ENCODE assay signal across 8 mouse cellular contexts in the genomic region with DNA sequence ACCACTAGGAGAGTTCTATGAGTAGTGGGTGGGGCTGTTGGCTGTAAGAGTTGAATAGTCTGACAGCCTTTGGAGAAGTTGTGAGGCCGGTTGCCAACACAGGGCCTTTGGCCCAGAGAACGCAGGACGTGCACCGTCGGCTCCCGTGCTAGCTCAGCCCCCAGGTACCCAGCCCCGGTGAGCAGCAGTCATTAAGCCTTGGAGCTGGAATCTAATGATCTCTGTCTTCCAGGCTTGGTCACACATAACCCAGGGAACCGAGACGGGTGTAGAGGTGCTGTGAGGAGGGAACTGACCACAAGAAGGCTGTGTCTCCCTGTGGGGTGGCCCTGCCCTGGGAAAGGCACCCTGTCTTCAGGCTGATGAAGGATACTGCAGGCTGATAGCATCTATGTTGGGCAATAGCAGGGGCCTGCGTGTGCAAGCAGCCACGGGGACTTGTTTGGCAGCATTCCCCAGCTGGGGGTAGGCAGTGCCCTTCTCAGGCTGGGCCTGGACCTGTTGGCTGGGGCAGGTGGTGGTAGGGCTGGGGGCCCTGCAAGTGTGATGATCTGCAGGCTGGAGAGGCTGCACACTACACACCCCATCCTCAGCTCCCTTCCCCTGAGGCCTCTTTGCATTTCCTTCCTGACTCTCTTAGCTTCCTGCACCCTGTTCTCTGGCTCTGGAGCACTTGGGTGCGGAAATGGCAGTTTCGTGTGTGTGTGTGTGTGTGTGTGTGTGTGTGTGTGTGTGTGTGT.
DNase-seq lines count a peak whose midpoint lies in the region; ATAC-seq and TF ChIP-seq lines count a peak whose summit lies in the region.

No protein-coding gene starts in this region.

- peak overlapping the region; percentile 70 for H3K27ac ChIP-seq in intestine, embryonic 15.5 days
- no peak overlapping the region for H3K27ac ChIP-seq in forebrain, postnatal 0 days (ENCODE audit: low read depth, low read length)

- 44% methylated on average over 13 of the region's 13 CpGs for WGBS in intestine, embryonic 15.5 days
- WGBS in forebrain, postnatal 0 days: 51% methylated on average over 13 of the region's 13 CpGs

- no peaks in the 10 kb centered on the region for H3K27me3 ChIP-seq in intestine, embryonic 15.5 days (replicated peaks)
- no peaks in the 10 kb centered on the region for H3K27me3 ChIP-seq in forebrain, postnatal 0 days (ENCODE audit: insufficient read depth, low read length)

- H3K4me2 ChIP-seq in intestine, embryonic 15.5 days (replicated peaks): peak overlapping the region; percentile 21; the same call in 1 of the 2 replicates
- H3K4me2 ChIP-seq in forebrain, postnatal 0 days (ENCODE audit: low read depth): no peak overlapping the region

- DNase-seq in CD4-positive helper T cell, adult 2 months (ENCODE audit: low read depth, low spot score): peak; percentile 51
- DNase-seq in adipocyte (ENCODE audit: low spot score): peak; percentile 48
- peak; percentile 70 to 79 for DNase-seq in lung, adult 18-20 months
- DNase-seq in urinary bladder, adult 18-20 months (ENCODE audit: low spot score in 2 of 2): peak; percentile 80 to 86
- DNase-seq in gastrocnemius, adult 18-20 months (ENCODE audit: low spot score): no peak
- DNase-seq in forebrain, postnatal 0 days: no peak
- no peak for DNase-seq in B cell, adult 2 months

- H3K9me3 ChIP-seq in intestine, embryonic 15.5 days: no peaks in the 10 kb centered on the region
- no peaks in the 10 kb centered on the region for H3K9me3 ChIP-seq in forebrain, postnatal 0 days (ENCODE audit: low read length)

- TF ChIP-seq CTCF in forebrain, postnatal 0 days (IDR thresholded peaks at IDR 0.05; ENCODE audit: low read depth): no peak

- H3K9ac ChIP-seq in intestine, embryonic 15.5 days: no peak overlapping the region
- no peak overlapping the region for H3K9ac ChIP-seq in forebrain, postnatal 0 days

- peaks cover 25% of the 10 kb centered on the region for H3K36me3 ChIP-seq in intestine, embryonic 15.5 days
- no peaks in the 10 kb centered on the region; the same call in 1 of the 2 replicates for H3K36me3 ChIP-seq in forebrain, postnatal 0 days (ENCODE audit: insufficient read depth)

- H3K4me3 ChIP-seq in intestine, embryonic 15.5 days (replicated peaks): no peak overlapping the region
- H3K4me3 ChIP-seq in forebrain, postnatal 0 days (ENCODE audit: low read depth, low read length): no peak overlapping the region

- ATAC-seq in intestine, embryonic 15.5 days: peak; percentile 48
- ATAC-seq in forebrain, postnatal 0 days: no peak

- H3K4me1 ChIP-seq in intestine, embryonic 15.5 days (replicated peaks): peaks cover 46% of the 10 kb centered on the region
- H3K4me1 ChIP-seq in forebrain, postnatal 0 days (ENCODE audit: insufficient read depth): peaks cover 24% of the 10 kb centered on the region

Comparison
In these comparisons a context has a peak if more than half of its experiments do, and no peak if none do; other contexts are left out.
1. DNase-seq: peak in CD4-positive helper T cell, adult 2 months (single experiment), adipocyte (single experiment), lung, adult 18-20 months (2 of 2) and urinary bladder, adult 18-20 months (2 of 2); none in gastrocnemius, adult 18-20 months (single experiment), forebrain, postnatal 0 days (single experiment) and B cell, adult 2 months (0 of 2).